ENCODE assay signal across 29 mouse cellular contexts in genomic region chr8:109497431-109497830, GRCm38 (mm10). TPM values are rescaled to one million over a fixed set of nuclear protein-coding genes. Genes with fewer than 3 reads are reported as not detected.
DNase-seq lines count a peak whose midpoint lies in the region; ATAC-seq and TF ChIP-seq lines count a peak whose summit lies in the region.
"Had no signal": no experiment of that assay in that cellular context is flagged by ENCODE, and none has a peak within 500 bp of the region (broad histone marks: within the 10 kb centered on the region; RNA-seq: fewer than 3 reads in every experiment).

No protein-coding gene starts in this region.

- TF ChIP-seq POLR2A in lung, adult 2 months (IDR thresholded peaks at IDR 0.05; ENCODE audit: borderline replicate concordance, extremely low read depth, low read depth, low read length), result no peak
- TF ChIP-seq POLR2A in brain, embryonic 14.5 days (IDR thresholded peaks at IDR 0.05; ENCODE audit: borderline replicate concordance, extremely low read depth, insufficient read depth, insufficient read length, poor library complexity, severe bottlenecking), result no peak

- no peaks in the 10 kb centered on the region for H3K36me3 ChIP-seq in lung, postnatal 0 days (ENCODE audit: insufficient read depth, low read length)
- H3K36me3 ChIP-seq: embryonic facial prominence, embryonic 10.5 days; embryonic facial prominence, embryonic 13.5 days; forebrain, embryonic 12.5 days; heart, embryonic 13.5 days; hindbrain, embryonic 15.5 days had no signal

- H3K4me3 ChIP-seq in lung, postnatal 0 days (ENCODE audit: low read depth, low read length), result no peak overlapping the region
- no peak overlapping the region for H3K4me3 ChIP-seq in lung, adult 2 months (replicated peaks; ENCODE audit: extremely low read depth, low read depth, low read length)
- H3K4me3 ChIP-seq: embryonic facial prominence, embryonic 10.5 days; embryonic facial prominence, embryonic 13.5 days; erythroblast, embryonic 14.5 days; forebrain, embryonic 12.5 days; gastrocnemius, adult 2 months; heart, embryonic 13.5 days; hindbrain, embryonic 15.5 days had no signal

- TF ChIP-seq EP300 in lung, postnatal 0 days (IDR thresholded peaks at IDR 0.05), result no peak

- no peak overlapping the region for H3K4me2 ChIP-seq in lung, postnatal 0 days (replicated peaks; ENCODE audit: low read depth, low read length)
- H3K4me2 ChIP-seq: embryonic facial prominence, embryonic 13.5 days; forebrain, embryonic 12.5 days; heart, embryonic 13.5 days; hindbrain, embryonic 15.5 days had no signal

- 55% methylated on average over 5 of the region's 5 CpGs for WGBS in lung, postnatal 0 days
- WGBS in lung, adult 2 months, result 51% methylated on average over 5 of the region's 5 CpGs

- no peak overlapping the region for H3K27ac ChIP-seq in lung, postnatal 0 days (ENCODE audit: low read length)
- H3K27ac ChIP-seq: embryonic facial prominence, embryonic 10.5 days; embryonic facial prominence, embryonic 13.5 days; forebrain, embryonic 12.5 days; gastrocnemius, adult 2 months; heart, embryonic 13.5 days had no signal

- no peak overlapping the region for H3K9ac ChIP-seq in lung, postnatal 0 days (replicated peaks; ENCODE audit: low read depth)
- H3K9ac ChIP-seq: embryonic facial prominence, embryonic 13.5 days; forebrain, embryonic 12.5 days; forebrain, postnatal 0 days; heart, embryonic 13.5 days; hindbrain, embryonic 15.5 days had no signal

- DNase-seq in lung, postnatal 0 days (ENCODE audit: low spot score), result peak; percentile 77
- DNase-seq in lung, adult 2 months, result no peak
- peak; percentile 19 for DNase-seq in Muller cell, postnatal 12 days (ENCODE audit: inconsistent ontology term)
- peak; percentile 33 for DNase-seq in brain, embryonic 14.5 days (ENCODE audit: low read depth)
- DNase-seq in kidney, adult 8-10 months, result no peak
- DNase-seq: adrenal gland, adult 2 months; adrenal gland, postnatal 14 days; cerebellum, adult 11-12 months; cerebellum, adult 8-10 months; cerebellum, postnatal 10 days; cerebellum, postnatal 36 days; embryo, embryonic 11 days; forebrain, postnatal 0 days; gastrocnemius, adult 2 months; gastrocnemius, postnatal 14 days; heart, adult 11 months; heart, postnatal 14 days; heart, postnatal 4 days had no signal

- 0 out of 2 replicates have a peak, but pooled peaks have one; percentile 17 for ATAC-seq in lung, postnatal 0 days
- no peak for ATAC-seq in activated CD4-positive, CD25-positive, alpha-beta regulatory T cell, adult 4 months
- ATAC-seq: CD4-positive, CD25-positive, alpha-beta regulatory T cell, adult 4 months; forebrain, postnatal 0 days; intestine, postnatal 0 days had no signal

- no peak for TF ChIP-seq CTCF in lung, postnatal 0 days (IDR thresholded peaks at IDR 0.05)
- no peak for TF ChIP-seq CTCF in lung, adult 2 months (IDR thresholded peaks at IDR 0.05; ENCODE audit: insufficient read depth, low read length)
- TF ChIP-seq CTCF in brain, embryonic 14.5 days (IDR thresholded peaks at IDR 0.05; ENCODE audit: borderline replicate concordance, extremely low read depth, insufficient read depth, insufficient read length), result no peak

- H3K9me3 ChIP-seq in lung, postnatal 0 days (ENCODE audit: low read length), result no peaks in the 10 kb centered on the region
- H3K9me3 ChIP-seq: embryonic facial prominence, embryonic 10.5 days; embryonic facial prominence, embryonic 13.5 days; forebrain, embryonic 12.5 days; heart, embryonic 13.5 days; hindbrain, embryonic 15.5 days had no signal

- H3K27me3 ChIP-seq in lung, postnatal 0 days (replicated peaks; ENCODE audit: insufficient read depth, low read length), result no peaks in the 10 kb centered on the region
- H3K27me3 ChIP-seq: embryonic facial prominence, embryonic 13.5 days; forebrain, embryonic 12.5 days; heart, embryonic 13.5 days; hindbrain, embryonic 15.5 days had no signal

- no peaks in the 10 kb centered on the region for H3K4me1 ChIP-seq in lung, postnatal 0 days (ENCODE audit: insufficient read depth, low read depth, low read length)
- no peaks in the 10 kb centered on the region for H3K4me1 ChIP-seq in lung, adult 2 months (ENCODE audit: control insufficient read depth, insufficient read depth, low read length)
- H3K4me1 ChIP-seq: embryonic facial prominence, embryonic 13.5 days; forebrain, embryonic 12.5 days; heart, embryonic 13.5 days; hindbrain, embryonic 15.5 days had no signal

RNA-seq across cellular contexts. Expression of gene Pmfbp1, which starts 3.6 kb away (rescaled TPM):
- not detected in 2 replicates for polyA plus RNA-seq in lung, postnatal 0 days (2015; fragmentation: Nextera tagmentation; extraction: Ambion mirVana)
- 0.02 TPM in 1 of 2 replicates, not detected in the other for polyA plus RNA-seq in lung, adult 2 months (2012; rRNA removed)
- 0.88 and 3.6 TPM in 2 replicates for polyA plus RNA-seq in brain, embryonic 14.5 days (2012; rRNA removed)
- polyA plus RNA-seq in activated CD4-positive, CD25-positive, alpha-beta regulatory T cell, adult 4 months (2017; shearing (Covaris generic)), result not detected
- polyA plus RNA-seq: adrenal gland, adult 2 months; C2C12; CD4-positive, CD25-positive, alpha-beta regulatory T cell, adult 4 months; erythroblast, embryonic 14.5 days; intestine, embryonic 14.5 days; intestine, postnatal 0 days had no signal

Comparison
In these comparisons a context has a peak if more than half of its experiments do, and no peak if none do; other contexts are left out.
1. DNase-seq: peak in lung, postnatal 0 days (single experiment), Muller cell, postnatal 12 days (single experiment) and brain, embryonic 14.5 days (single experiment); none in lung, adult 2 months (single experiment) and kidney, adult 8-10 months (0 of 2).